Mouse (Mus musculus) neural tube, embryonic 13.5 days (tissue): ENCODE measurements around the gene H1fnt. TPM values are rescaled to one million over a fixed set of nuclear protein-coding genes. Genes with fewer than 3 reads are reported as not detected.

ENCODE experiments used
- ATAC-seq: fragments of 200-750 bp; cut with Nextera tagmentation; 2 replicates; pipeline ENCODE4 v1.8.0; 2017; ENCODE audit warnings: low read depth, mild to moderate bottlenecking, moderate TSS enrichment, moderate library complexity
- H3K27ac ChIP-seq: fragments of 300-500 bp; sonication (generic); replicated peaks from 2 replicates; pipeline ENCODE4 v1.5.1; 2015; ENCODE audit warnings: moderate library complexity, mild to moderate bottlenecking, inconsistent platforms
- H3K27me3 ChIP-seq: fragments of 300-500 bp; sonication (generic); 2 replicates; pipeline ENCODE4 v1.6.1; 2015; ENCODE audit warnings: mild to moderate bottlenecking, inconsistent platforms
- H3K36me3 ChIP-seq: fragments of 300-500 bp; sonication (generic); 2 replicates; pipeline ENCODE4 v1.6.1; 2015; ENCODE audit warnings: mild to moderate bottlenecking, inconsistent platforms
- H3K4me1 ChIP-seq: fragments of 300-500 bp; sonication (generic); replicated peaks from 2 replicates; pipeline ENCODE4 v1.6.1; 2015; ENCODE audit warnings: inconsistent platforms
- H3K4me2 ChIP-seq: fragments of 300-500 bp; sonication (generic); 2 replicates; pipeline ENCODE4 v1.6.1; 2015; ENCODE audit warnings: inconsistent platforms, mild to moderate bottlenecking, moderate library complexity
- H3K4me3 ChIP-seq: fragments of 300-500 bp; sonication (generic); 2 replicates; pipeline ENCODE4 v1.5.1; 2015; ENCODE audit warnings: mild to moderate bottlenecking, inconsistent platforms
- H3K9ac ChIP-seq: fragments of 300-500 bp; sonication (generic); 2 replicates; pipeline ENCODE4 v1.6.1; 2015; ENCODE audit warnings: moderate library complexity, mild to moderate bottlenecking, inconsistent platforms
- H3K9me3 ChIP-seq: fragments of 300-500 bp; sonication (generic); 2 replicates; pipeline ENCODE4 v1.6.1; 2016; ENCODE audit warnings: inconsistent platforms
- WGBS: fragments of 180-500 bp; shearing (Covaris S2); methylation state at CpG from one replicate; pipeline ENCODE4 v1.1.7; 2015; 5-methylcytosine and 5-hydroxymethylcytosine counted together
- polyA plus RNA-seq: library from polyadenylated mRNA; unstranded; fragments of >200 nt; fragmentation: Nextera tagmentation; extraction: Ambion mirVana; gene quantifications from 2 replicates; pipeline ENCODE4 v1.2.1, GENCODE M21; 2015

Gene H1fnt
- polyA plus RNA-seq, 1 experiment from 2014 or later = not detected

DNA sequence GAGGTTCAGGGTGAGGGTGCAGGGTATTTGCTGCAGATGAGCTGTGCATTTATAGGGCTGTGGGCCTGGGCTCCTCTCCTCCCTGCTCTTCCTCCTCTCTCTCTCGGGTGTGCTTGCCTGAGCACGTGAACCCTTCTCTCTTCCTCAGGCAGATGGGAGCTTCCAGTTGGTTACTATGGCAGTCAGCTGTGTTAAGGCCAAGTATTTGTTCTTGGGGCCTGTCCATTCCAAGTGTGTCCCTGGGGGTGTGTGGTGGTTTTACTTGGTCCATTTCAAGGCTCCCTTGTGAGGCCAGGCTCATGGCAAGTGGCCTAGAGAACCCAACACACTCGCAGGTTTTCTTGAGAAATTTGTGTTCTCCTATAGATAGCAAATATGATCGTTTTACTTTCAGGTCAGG lies 36.2 kb downstream of the H1fnt start, which contains the start of the genes Gm44579 and Olfr287:
TSS of gene Gm44579 (minus strand) at position 101 of the 400 bp plus-strand sequence.
TSS of gene Olfr287 (minus strand) at position 180 of the 400 bp plus-strand sequence.
- H3K4me3 ChIP-seq = no peak within 1 kb of the TSS
- H3K4me2 ChIP-seq = no peak within 1 kb of the TSS
- no peaks in the 10 kb centered on the region for H3K9me3 ChIP-seq
- 69% methylated on average over 4 of the region's 4 CpGs for WGBS
- H3K4me1 ChIP-seq = no peaks in the 10 kb centered on the region
- no peak within 1 kb of the TSS for H3K27ac ChIP-seq
- H3K9ac ChIP-seq = no peak within 1 kb of the TSS
- ATAC-seq = no peak
- no peaks in the 10 kb centered on the region for H3K36me3 ChIP-seq
- no peaks in the 10 kb centered on the region for H3K27me3 ChIP-seq

DNA sequence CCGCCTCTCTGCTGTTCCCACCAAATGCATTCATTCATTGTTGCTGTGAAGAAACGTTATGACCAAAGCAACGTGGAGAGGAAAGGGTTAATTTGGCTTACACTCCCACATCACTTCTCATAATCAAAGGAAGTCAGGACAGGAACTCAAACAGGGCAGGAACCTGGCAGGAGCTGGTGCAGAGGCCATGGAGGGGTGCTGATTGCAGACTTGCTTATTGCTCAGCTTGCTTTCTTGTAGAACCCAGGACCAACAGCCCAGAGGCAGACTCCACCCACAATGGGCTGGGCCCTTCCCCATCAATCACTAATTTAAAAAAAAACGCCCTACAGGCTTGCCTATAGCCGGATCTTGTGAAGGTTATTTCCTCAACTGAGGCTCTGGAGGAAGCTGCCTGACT lies 43.0 kb downstream of the H1fnt start:
- Histone ChIP-seq H3K4me2 (no peak overlapping the region), H3K27me3 (no peaks in the 10 kb centered on the region), H3K4me3 (no peak overlapping the region), H3K4me1 (no peaks in the 10 kb centered on the region), H3K9me3 (no peaks in the 10 kb centered on the region), H3K36me3 (no peaks in the 10 kb centered on the region), H3K9ac (no peak overlapping the region), H3K27ac (no peak overlapping the region)
- 73% methylated on average over 5 of the region's 5 CpGs for WGBS
- ATAC-seq = no peak

DNA sequence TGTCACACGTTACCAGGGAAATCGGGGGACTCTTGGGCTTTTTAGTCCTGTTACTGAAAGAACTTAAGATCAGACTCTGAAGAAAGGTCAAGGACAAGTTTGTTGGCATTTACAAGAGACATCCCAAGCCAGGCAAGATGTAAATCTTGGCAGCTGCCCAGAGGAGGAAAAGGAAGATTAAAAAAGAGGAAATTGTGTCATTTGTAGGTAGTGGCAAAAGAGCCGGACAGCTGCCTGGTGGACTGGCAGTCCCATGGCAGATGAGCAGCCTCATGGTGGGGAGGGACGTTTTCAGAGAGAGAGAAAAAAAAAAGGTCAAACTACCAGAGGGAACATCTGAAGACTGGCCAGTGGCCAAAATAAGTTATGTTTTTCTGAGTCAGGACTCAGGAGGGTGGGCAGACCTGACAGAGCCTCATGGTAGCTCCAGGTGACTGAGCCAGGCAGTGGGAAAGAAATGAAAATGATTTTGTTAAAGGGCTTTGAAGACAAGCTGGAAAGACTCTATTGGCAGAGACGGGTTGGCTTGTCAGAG lies 43.7 kb downstream of the H1fnt start:
- no peaks in the 10 kb centered on the region for H3K27me3 ChIP-seq
- no peak overlapping the region for H3K9ac ChIP-seq
- 89% methylated on average over 5 of the region's 5 CpGs for WGBS
- H3K4me3 ChIP-seq = no peak overlapping the region
- H3K4me2 ChIP-seq = no peak overlapping the region
- no peaks in the 10 kb centered on the region for H3K36me3 ChIP-seq
- no peaks in the 10 kb centered on the region for H3K4me1 ChIP-seq
- no peaks in the 10 kb centered on the region for H3K9me3 ChIP-seq
- no peak for ATAC-seq
- H3K27ac ChIP-seq = no peak overlapping the region

DNA sequence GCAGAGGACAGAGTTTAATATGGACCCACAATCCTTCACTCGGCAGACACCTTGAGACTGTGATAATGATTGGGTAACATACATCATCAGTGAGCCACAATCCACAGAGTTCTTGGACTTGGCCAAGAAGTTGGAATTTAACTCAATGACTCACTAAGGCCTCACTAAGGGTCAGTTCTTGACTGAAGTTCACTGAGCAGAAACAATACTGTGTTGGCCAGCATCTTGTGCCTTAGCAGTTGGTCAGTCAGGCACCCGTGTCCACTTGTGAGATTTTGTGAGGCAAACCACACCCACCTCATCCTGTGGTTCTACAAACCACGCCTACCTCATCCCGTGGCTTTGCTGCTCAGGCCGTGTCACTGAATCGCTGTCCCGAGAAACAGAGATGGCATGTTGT lies 47.4 kb downstream of the H1fnt start:
- ATAC-seq = no peak
- WGBS = 83% methylated on average over 7 of the region's 7 CpGs
- H3K4me1 ChIP-seq = no peaks in the 10 kb centered on the region
- H3K27me3 ChIP-seq = no peaks in the 10 kb centered on the region
- no peak overlapping the region for H3K27ac ChIP-seq
- H3K4me2 ChIP-seq = no peak overlapping the region
- H3K9me3 ChIP-seq = no peaks in the 10 kb centered on the region
- no peak overlapping the region for H3K4me3 ChIP-seq
- no peak overlapping the region for H3K9ac ChIP-seq
- H3K36me3 ChIP-seq = no peaks in the 10 kb centered on the region

Other genes starting within 250 kb of the H1fnt start
- 66.5 and 66.8 TPM in 2 replicates for gene Pfkm, start 164.7 kb downstream of the H1fnt start, polyA plus RNA-seq
- 20.3 and 23.4 TPM in 2 replicates for gene Senp1, start 163.5 kb downstream of the H1fnt start, polyA plus RNA-seq
- gene Asb8, start 91.7 kb downstream of the H1fnt start, polyA plus RNA-seq = 57.5 and 63.8 TPM in 2 replicates
- gene Ccdc184, start 90.1 kb downstream of the H1fnt start, polyA plus RNA-seq = 50.1 and 50.4 TPM in 2 replicates
- not detected in 2 replicates for gene Olfr288, start 61.8 kb downstream of the H1fnt start, polyA plus RNA-seq
- gene Gm44579, start 36.3 kb downstream of the H1fnt start, polyA plus RNA-seq = not detected in 2 replicates
- gene Olfr287, start 36.2 kb downstream of the H1fnt start, polyA plus RNA-seq = 0.20 TPM in 1 of 2 replicates, not detected in the other
- not detected in 2 replicates for gene Olfr286, start 22.8 kb downstream of the H1fnt start, polyA plus RNA-seq
- 5.5 and 6.5 TPM in 2 replicates for gene Zfp641, start 38.9 kb upstream of the H1fnt start, polyA plus RNA-seq
- not detected in 2 replicates for gene Olfr285, start 60.1 kb upstream of the H1fnt start, polyA plus RNA-seq
- gene Olfr284, start 83.7 kb upstream of the H1fnt start, polyA plus RNA-seq = not detected in 2 replicates
- not detected in 2 replicates for gene Olfr283, start 123.7 kb upstream of the H1fnt start, polyA plus RNA-seq
- not detected in 2 replicates for gene Olfr282, start 173.9 kb upstream of the H1fnt start, polyA plus RNA-seq
- gene Olfr281, start 195.3 kb upstream of the H1fnt start, polyA plus RNA-seq = not detected in 2 replicates
- not detected in 2 replicates for gene OR5BS1P, start 212.6 kb upstream of the H1fnt start, polyA plus RNA-seq
- gene Lalba, start 225.4 kb upstream of the H1fnt start, polyA plus RNA-seq = not detected in 2 replicates
- not detected in 2 replicates for gene Olfr279, start 235.1 kb upstream of the H1fnt start, polyA plus RNA-seq